Mouse (Mus musculus) megakaryocyte, embryonic 14.5 days (primary cell): ENCODE results near the gene Zfp385a.

ENCODE experiments used
- FLI1 ChIP-seq: IDR thresholded peaks from 2 replicates; pipeline ENCODE4 v1.6.1; 2012; ENCODE audit warnings: low read length, inconsistent platforms, mixed read lengths
- GATA1 ChIP-seq: IDR thresholded peaks from 3 replicates; pipeline ENCODE4 v1.6.1; 2012; ENCODE audit warnings: mixed read lengths, low read length, inconsistent platforms, borderline replicate concordance

GRCm38 (mm10) chr15:103383771-103384488 is 44.0 kb upstream of the Zfp385a start:
- TF ChIP-seq GATA1 (no peak), FLI1 (no peak)
